Mouse (Mus musculus) neural tube, embryonic 10.5 days (tissue): Measurements from ENCODE around the gene Srgap2.
A peak's percentile ranks its signal among the peaks of the same experiment; 100 is the strongest.
"Not testable (repeated sequence)": the region's sequence is repeated elsewhere in the genome, so short reads cannot be mapped to it uniquely, and the experiment has no call there.

Experiments used
- DNase-seq: peaks from one replicate; pipeline ENCODE4 v3.0.0-alpha.2; 2017; ENCODE audit warnings: low spot score; ENCODE audit errors: extremely low spot score

Srgap2 gene

GRCm38 (mm10) chr1:131290648-131291047 lies 236.5 kb downstream of the Srgap2 start:
- peak; percentile 50 for DNase-seq

GRCm38 (mm10) chr1:131288938-131289337 lies 238.2 kb downstream of the Srgap2 start:
- no peak for DNase-seq

- no peak for DNase-seq
These were observed 239.9 kb downstream of the Srgap2 start for GRCm38 (mm10) chr1:131287267-131287666.

- no peak for DNase-seq
These were observed 240.3 kb downstream of the Srgap2 start for GRCm38 (mm10) chr1:131286803-131287202.

- no peak for DNase-seq
These were observed 242.5 kb downstream of the Srgap2 start for GRCm38 (mm10) chr1:131284616-131285015.

GRCm38 (mm10) chr1:131284167-131284566 lies 243.0 kb downstream of the Srgap2 start:
- DNase-seq, result no peak

- DNase-seq, result no peak
These were observed 245.4 kb downstream of the Srgap2 start for GRCm38 (mm10) chr1:131281731-131282130.

- DNase-seq, result no peak
These were observed 246.9 kb downstream of the Srgap2 start for GRCm38 (mm10) chr1:131280280-131280679.

GRCm38 (mm10) chr1:131279456-131279776 lies 247.7 kb downstream of the Srgap2 start, which contains the start of gene Ikbke:
Ikbke (minus strand) TSS chr1:131279606.
- DNase-seq, result no peak

GRCm38 (mm10) chr1:131278606-131279455 lies 248.3 kb downstream of the Srgap2 start:
- DNase-seq, result no peak

GRCm38 (mm10) chr1:131276831-131277230 lies 250.3 kb downstream of the Srgap2 start:
- no peak for DNase-seq

- DNase-seq, result no peak
These were observed 251.6 kb downstream of the Srgap2 start for GRCm38 (mm10) chr1:131275577-131275976.

GRCm38 (mm10) chr1:131274725-131275539 lies 252.2 kb downstream of the Srgap2 start:
- DNase-seq, result no peak

GRCm38 (mm10) chr1:131269797-131270578 lies 257.2 kb downstream of the Srgap2 start:
- peak; percentile 87 for DNase-seq

- no peak for DNase-seq
These were observed 258.4 kb downstream of the Srgap2 start for GRCm38 (mm10) chr1:131268776-131269175.

GRCm38 (mm10) chr1:131263905-131264304 lies 263.2 kb downstream of the Srgap2 start:
- no peak for DNase-seq

GRCm38 (mm10) chr1:131260309-131260656 lies 266.9 kb downstream of the Srgap2 start:
- peak; percentile 69 for DNase-seq

GRCm38 (mm10) chr1:131259632-131260308 lies 267.4 kb downstream of the Srgap2 start:
- no peak for DNase-seq

- no peak for DNase-seq
These were observed 269.9 kb downstream of the Srgap2 start for GRCm38 (mm10) chr1:131257288-131257687.

- DNase-seq, result not testable (repeated sequence)
These were observed 274.5 kb downstream of the Srgap2 start for GRCm38 (mm10) chr1:131252516-131253250.
